Mouse (Mus musculus) stomach, postnatal 0 days (tissue): ENCODE measurements around the gene Upf1.

Experiments used
- CTCF ChIP-seq: IDR thresholded peaks from 2 replicates; pipeline ENCODE4 v1.5.1; 2016; ENCODE audit warnings: antibody characterized with exemption, low read depth, mild to moderate bottlenecking, moderate library complexity
- EP300 ChIP-seq: optimal IDR thresholded peaks from 2 replicates; pipeline ENCODE3; 2016; ENCODE audit warnings: antibody characterized with exemption

DNA sequence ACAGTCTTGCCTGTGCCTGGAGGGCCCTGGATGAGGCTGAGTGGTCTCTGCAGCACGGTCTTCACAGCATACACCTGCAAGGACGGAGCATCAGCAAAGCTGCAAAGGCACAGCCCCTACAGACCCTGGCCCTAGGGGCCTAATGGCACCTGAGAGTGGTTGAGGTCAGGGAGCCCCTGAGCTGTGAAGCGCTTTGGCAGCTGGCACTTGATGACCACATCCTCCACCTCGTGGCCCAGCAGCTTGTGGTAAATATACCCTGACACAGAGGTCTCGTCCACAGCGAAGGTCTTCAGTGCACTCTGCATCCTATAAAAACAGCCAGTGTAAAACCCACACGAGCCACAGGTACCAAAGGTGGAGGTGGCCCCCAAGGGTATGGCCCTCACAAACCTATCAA is 14.1 kb downstream of the Upf1 start:
- TF ChIP-seq CTCF (no peak), EP300 (no peak)
